7 mouse cellular contexts compared by ENCODE assay signal in genomic region chr15:96848150-96848549, GRCm38 (mm10).
A peak's percentile ranks its signal among the peaks of the same experiment; 100 is the strongest.
DNase-seq lines count a peak whose midpoint lies in the region; ATAC-seq and TF ChIP-seq lines count a peak whose summit lies in the region.

No protein-coding gene starts in this region.

- H3K27me3 ChIP-seq in kidney, adult 2 months (replicated peaks; ENCODE audit: control insufficient read depth, insufficient read depth, low read length), result no peaks in the 10 kb centered on the region

- no peaks in the 10 kb centered on the region for H3K36me3 ChIP-seq in kidney, adult 2 months (ENCODE audit: control insufficient read depth, insufficient read depth, low read length)
- no peaks in the 10 kb centered on the region for H3K36me3 ChIP-seq in ES-E14 (ENCODE audit: control insufficient read depth, insufficient read depth, low read length, poor library complexity, severe bottlenecking)

- TF ChIP-seq CTCF in kidney, adult 2 months (conservative IDR thresholded peaks at IDR 0.05; ENCODE audit: insufficient read depth, insufficient read length, low read depth, low read length), result peak; percentile 61

- ATAC-seq in megakaryocyte-erythroid progenitor cell, adult 5-6 weeks (replicated peaks; ENCODE audit: low FRiP score, low TSS enrichment, poor library complexity, severe bottlenecking), result 0 out of 2 replicates have a peak, but pooled peaks have one; percentile 63
- ATAC-seq in frontal cortex, adult (ENCODE audit: low TSS enrichment), result no peak

- no peak for TF ChIP-seq POLR2A in kidney, adult 2 months (IDR thresholded peaks at IDR 0.05; ENCODE audit: low read depth, low read length)

- 82% methylated on average over 2 of the region's 2 CpGs for WGBS in kidney, adult 2 months

- in situ Hi-C loops in ES-E14 (cut with MboI; ENCODE audit: low sequenced_read_pairs in 2 of 2, unreplicated experiment in 2 of 2), result no loop called here

- H3K27ac ChIP-seq in kidney, adult 2 months (ENCODE audit: insufficient read depth, low read depth, low read length), result no peak overlapping the region
- no peak overlapping the region for H3K27ac ChIP-seq in ES-E14 (ENCODE audit: insufficient read depth, low read depth, low read length, poor library complexity, severe bottlenecking)

- no peaks in the 10 kb centered on the region for H3K4me1 ChIP-seq in kidney, adult 2 months (ENCODE audit: control insufficient read depth, insufficient read depth, low read length)
- no peaks in the 10 kb centered on the region; a peak in 1 of 4 replicates for H3K4me1 ChIP-seq in ES-E14 (ENCODE audit: control insufficient read depth in 2 of 2, insufficient read depth in 2 of 2, low read length in 2 of 2, poor library complexity in 1 of 2)

- H3K4me3 ChIP-seq in kidney, adult 2 months (ENCODE audit: insufficient read depth, low read depth, low read length), result no peak overlapping the region
- no peak overlapping the region for H3K4me3 ChIP-seq in ES-E14 (ENCODE audit: insufficient read depth in 1 of 2, low read depth in 1 of 2, low read length in 2 of 2, poor library complexity in 1 of 2, severe bottlenecking in 1 of 2)

- no peaks in the 10 kb centered on the region for H3K9me3 ChIP-seq in ES-E14 (ENCODE audit: control insufficient read depth, insufficient read depth, low read depth, low read length)

- H3K9ac ChIP-seq in ES-E14 (ENCODE audit: insufficient read depth, low read depth, low read length, poor library complexity, severe bottlenecking), result no peak overlapping the region

- peak; percentile 13 for DNase-seq in kidney, adult 2 months
- no peak for DNase-seq in kidney, adult 11 months
- DNase-seq in ES-E14 (ENCODE audit: low read depth, low spot score), result peak; percentile 62
- peak; percentile 4 for DNase-seq in brain, adult 2 months (ENCODE audit: low read depth, low spot score)
- no peak for DNase-seq in ovary, postnatal 36 days (ENCODE audit: low spot score)

TF ChIP-seq in ES-E14, 5 proteins besides CTCF, POLR2A, EP300 and RAD21:
- TF ChIP-seq MAFK (IDR thresholded peaks at IDR 0.05; ENCODE audit: insufficient read depth, low read depth, low read length), result no peak
- no peak for TF ChIP-seq CHD2 (IDR thresholded peaks at IDR 0.05; ENCODE audit: low read depth, low read length)
- no peak for TF ChIP-seq HCFC1 (IDR thresholded peaks at IDR 0.05; ENCODE audit: borderline replicate concordance, insufficient read depth, low read length)
- no peak for TF ChIP-seq ZNF384 (IDR thresholded peaks at IDR 0.05; ENCODE audit: low read depth, low read length)
- 0 out of 2 replicates have a peak, but pooled peaks have one; percentile 43 for TF ChIP-seq ZC3H11A (IDR thresholded peaks at IDR 0.05; ENCODE audit: borderline replicate concordance, low read depth, low read length)

Comparison
In these comparisons a context has a peak if more than half of its experiments do, and no peak if none do; other contexts are left out.
1. DNase-seq: peak in kidney, adult 2 months (single experiment), ES-E14 (single experiment) and brain, adult 2 months (single experiment); none in kidney, adult 11 months (single experiment) and ovary, postnatal 36 days (single experiment).